Mouse (Mus musculus) thymus, adult 18-20 months (tissue): ENCODE results near the gene Herc3.
"Not testable (repeated sequence)": the region's sequence is repeated elsewhere in the genome, so short reads cannot be mapped to it uniquely, and the experiment has no call there.

Experiments
- DNase-seq, 2 experiments: peaks; one replicate each; pipeline ENCODE4 v3.0.0; 2022; ENCODE audit warnings: mixed read lengths in 2 of 2

Herc3 gene

GRCm38 (mm10) chr6:58831232-58832009, at the start of gene Herc3:
Herc3 (plus strand) TSS chr6:58831465.
- DNase-seq: peak; percentile 72 to 78

GRCm38 (mm10) chr6:58801394-58801793, 29.9 kb upstream of the Herc3 start:
- DNase-seq: no peak

GRCm38 (mm10) chr6:58814381-58814780, 16.9 kb upstream of the Herc3 start:
- DNase-seq: no peak

GRCm38 (mm10) chr6:58817037-58817436, 14.2 kb upstream of the Herc3 start:
- not testable (repeated sequence) for DNase-seq

- DNase-seq: no peak
Measured at GRCm38 (mm10) chr6:58825619-58826018, 5.6 kb upstream of the Herc3 start.

- no peak for DNase-seq
Measured at GRCm38 (mm10) chr6:58826089-58826488, 5.2 kb upstream of the Herc3 start.

GRCm38 (mm10) chr6:58828582-58828981, 2.7 kb upstream of the Herc3 start:
- DNase-seq: no peak

- DNase-seq: no peak
Measured at GRCm38 (mm10) chr6:58830840-58831231, 429 bp upstream of the Herc3 start.

GRCm38 (mm10) chr6:58832591-58833018, 1.3 kb downstream of the Herc3 start:
- no peak for DNase-seq

- no peak for DNase-seq
Measured at GRCm38 (mm10) chr6:58834470-58834869, 3.2 kb downstream of the Herc3 start.

GRCm38 (mm10) chr6:58835591-58835990, 4.3 kb downstream of the Herc3 start:
- DNase-seq: no peak

GRCm38 (mm10) chr6:58836476-58836875, 5.2 kb downstream of the Herc3 start:
- DNase-seq: no peak

- no peak for DNase-seq
Measured at GRCm38 (mm10) chr6:58837917-58838316, 6.7 kb downstream of the Herc3 start.

- DNase-seq: no peak
Measured at GRCm38 (mm10) chr6:58841208-58841607, 9.9 kb downstream of the Herc3 start.

GRCm38 (mm10) chr6:58842186-58842585, 10.9 kb downstream of the Herc3 start:
- no peak for DNase-seq

- DNase-seq: peak; percentile 51 to 66
Measured at GRCm38 (mm10) chr6:58843580-58843979, 12.3 kb downstream of the Herc3 start.

GRCm38 (mm10) chr6:58844188-58844822, 13.0 kb downstream of the Herc3 start:
- peak; percentile 34 to 71 for DNase-seq

GRCm38 (mm10) chr6:58846850-58847692, 15.8 kb downstream of the Herc3 start:
- no peak for DNase-seq

- DNase-seq: no peak
Measured at GRCm38 (mm10) chr6:58847836-58848235, 16.6 kb downstream of the Herc3 start.

GRCm38 (mm10) chr6:58849356-58849755, 18.1 kb downstream of the Herc3 start:
- no peak for DNase-seq

GRCm38 (mm10) chr6:58855676-58856367, 24.6 kb downstream of the Herc3 start:
- no peak for DNase-seq

- DNase-seq: no peak
Measured at GRCm38 (mm10) chr6:58856494-58856893, 25.2 kb downstream of the Herc3 start.

GRCm38 (mm10) chr6:58859517-58859916, 28.3 kb downstream of the Herc3 start:
- no peak for DNase-seq
